In the genomic region with DNA sequence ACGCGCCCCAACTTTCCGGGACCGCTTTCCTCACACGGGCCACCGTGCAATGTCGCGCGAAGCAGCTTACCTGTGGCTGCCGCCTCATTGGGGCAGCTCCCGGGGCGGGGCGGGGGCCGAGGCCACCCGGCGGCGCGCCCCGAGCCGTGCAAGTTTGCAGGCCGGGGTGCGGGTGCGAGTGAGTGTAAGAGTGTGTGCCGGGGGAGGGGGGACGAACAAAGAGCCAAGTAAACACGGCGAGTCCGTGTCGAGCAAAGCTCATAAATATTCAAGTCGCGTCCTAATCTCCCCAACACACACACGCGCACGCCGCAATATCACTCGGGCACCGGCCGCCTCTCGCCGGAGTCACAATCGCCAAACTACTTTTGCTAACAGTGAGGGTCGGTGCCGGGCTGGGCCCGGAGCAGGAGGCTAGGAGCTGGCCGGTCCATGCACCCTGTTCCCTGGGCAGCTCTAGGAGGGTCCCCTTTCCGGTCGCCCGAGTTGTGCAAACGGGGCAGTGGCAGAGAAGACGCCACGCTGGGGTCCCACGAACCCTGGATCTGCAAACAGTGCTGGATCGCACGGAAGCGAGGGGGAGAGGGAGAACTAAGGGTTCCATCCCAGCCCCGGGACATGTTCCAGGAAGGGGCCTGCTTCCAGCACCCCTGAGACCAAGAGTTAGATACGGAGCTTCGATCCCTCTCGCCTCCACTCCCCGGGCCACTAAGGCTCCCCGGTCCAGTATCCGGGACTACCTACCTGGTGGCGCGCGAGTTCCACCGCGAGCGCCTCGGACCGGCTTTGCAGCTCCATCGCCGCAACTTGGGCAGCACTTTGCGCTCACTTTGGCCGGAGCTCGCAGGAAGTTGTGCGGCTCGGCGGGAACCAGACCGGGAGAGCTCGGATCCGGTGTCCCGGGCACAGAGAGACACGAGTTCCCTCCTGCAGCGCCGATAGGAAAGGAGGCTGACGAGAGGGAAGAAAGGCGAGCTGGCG, we compare ENCODE assay signal across 8 mouse cellular contexts. TPM values are rescaled to one million over a fixed set of nuclear protein-coding genes. Genes with fewer than 3 reads are reported as not detected.
A peak's percentile ranks its signal among the peaks of the same experiment; 100 is the strongest.
DNase-seq lines count a peak whose midpoint lies in the region; ATAC-seq and TF ChIP-seq lines count a peak whose summit lies in the region.

No protein-coding gene starts in this region.

- H3K9ac ChIP-seq in liver, embryonic 11.5 days (ENCODE audit: low read depth, low read length), result peak overlapping the region; percentile 67
- peak overlapping the region; percentile 74 for H3K9ac ChIP-seq in stomach, embryonic 16.5 days (ENCODE audit: low read length)

- WGBS in liver, embryonic 11.5 days, result under 1% methylated on average over 88 of the region's 88 CpGs
- under 1% methylated on average over 88 of the region's 88 CpGs for WGBS in stomach, embryonic 16.5 days

- H3K27ac ChIP-seq in liver, embryonic 11.5 days (ENCODE audit: low read depth, low read length), result peak overlapping the region; percentile 72; the same call in 1 of the 2 replicates
- peak overlapping the region; percentile 17; the same call in 1 of the 2 replicates for H3K27ac ChIP-seq in stomach, embryonic 16.5 days (ENCODE audit: low read length)

- peaks cover 17% of the 10 kb centered on the region for H3K27me3 ChIP-seq in Patski
- peaks cover 68% of the 10 kb centered on the region for H3K27me3 ChIP-seq in liver, embryonic 11.5 days (replicated peaks; ENCODE audit: control insufficient read depth, insufficient read depth, low read length)
- H3K27me3 ChIP-seq in stomach, embryonic 16.5 days (ENCODE audit: control insufficient read depth, insufficient read depth, low read length), result no peaks in the 10 kb centered on the region

- peaks cover 11% of the 10 kb centered on the region for H3K4me1 ChIP-seq in liver, embryonic 11.5 days (replicated peaks; ENCODE audit: control insufficient read depth, insufficient read depth, low read length)
- H3K4me1 ChIP-seq in stomach, embryonic 16.5 days (ENCODE audit: control insufficient read depth, insufficient read depth, low read length), result peaks cover 24% of the 10 kb centered on the region

- in situ Hi-C loops in Patski (cut with MboI; ENCODE audit: low pct_unique_long_range_greater_than_20kb), result no loop called here

- DNase-seq in 3T3-L1 (ENCODE audit: low read depth, low spot score) (peak; percentile 49), Patski (ENCODE audit: low read depth, low spot score) (no peak)
- peak; percentile 64 to 74 for DNase-seq in cerebellum, postnatal 25 days
- peak; percentile 34 for DNase-seq in gastrocnemius, postnatal 10 days
- DNase-seq in kidney, adult 11 months, result peak; percentile 14
- DNase-seq in liver, embryonic 11.5 days (ENCODE audit: low spot score), result peak; percentile 69
- DNase-seq in naive thymus-derived CD4-positive, alpha-beta T cell, adult 2 months (ENCODE audit: low read depth), result peak; percentile 31

- H3K4me2 ChIP-seq in liver, embryonic 11.5 days, result peak overlapping the region; percentile 93
- H3K4me2 ChIP-seq in stomach, embryonic 16.5 days (ENCODE audit: low read depth, low read length), result peak overlapping the region; percentile 92

- ATAC-seq in Patski, result peak; percentile 27
- ATAC-seq in liver, embryonic 11.5 days (replicated peaks; ENCODE audit: low FRiP score), result 0 out of 2 replicates have a peak, but pooled peaks have one; percentile 24
- ATAC-seq in stomach, embryonic 16.5 days (ENCODE audit: insufficient read depth, low FRiP score), result peak; percentile 3; the same call in 1 of the 2 replicates

- TF ChIP-seq CTCF in Patski (IDR thresholded peaks at IDR 0.05), result no peak

- POLR2A ChIA-PET in Patski (lab: Charles Lee), result interaction anchor here (0.9 kb wide), 1 partner anchor 10 kb away, joined by 3 read pairs; no protein-coding TSS in a partner anchor

- CTCF ChIA-PET in Patski (lab: Charles Lee), result no interaction called here

- H3K36me3 ChIP-seq in liver, embryonic 11.5 days (ENCODE audit: control insufficient read depth, insufficient read depth, low read length), result no peaks in the 10 kb centered on the region
- H3K36me3 ChIP-seq in stomach, embryonic 16.5 days (ENCODE audit: control insufficient read depth, insufficient read depth, low read length), result no peaks in the 10 kb centered on the region

- H3K4me3 ChIP-seq in liver, embryonic 11.5 days (ENCODE audit: low read depth, low read length), result peak overlapping the region; percentile 69
- H3K4me3 ChIP-seq in stomach, embryonic 16.5 days (replicated peaks; ENCODE audit: low read length), result peak overlapping the region; percentile 54

- H3K9me3 ChIP-seq in liver, embryonic 11.5 days (ENCODE audit: control insufficient read depth, low read length), result no peaks in the 10 kb centered on the region
- no peaks in the 10 kb centered on the region for H3K9me3 ChIP-seq in stomach, embryonic 16.5 days (replicated peaks; ENCODE audit: control insufficient read depth, low read length)

RNA-seq across cellular contexts. Expression of a gene that starts 0.6 kb away (rescaled TPM):
- polyA plus RNA-seq in Patski (2021), result 1.8 TPM
- total RNA-seq in gastrocnemius, postnatal 10 days (2021), result 1 to 10 TPM; 1.1 to 1.2 TPM
- 0.26 and 0.62 TPM in 2 replicates for polyA plus RNA-seq in liver, embryonic 11.5 days (2014; fragmentation: Nextera tagmentation; extraction: Ambion mirVana)
- 0.34 and 0.60 TPM in 2 replicates for polyA plus RNA-seq in stomach, embryonic 16.5 days (2015; fragmentation: Nextera tagmentation; extraction: Ambion mirVana)
